Mouse (Mus musculus) lung, postnatal 0 days (tissue): ENCODE data around the gene Car15. TPM values are rescaled to one million over a fixed set of nuclear protein-coding genes. Genes with fewer than 3 reads are reported as not detected.

ENCODE experiments used
- ATAC-seq: fragments of 200-750 bp; cut with Nextera tagmentation; 2 replicates; pipeline ENCODE4 v1.8.0; 2017; ENCODE audit warnings: moderate library complexity
- DNase-seq: peaks from one replicate; pipeline ENCODE4 v3.0.0-alpha.2; 2016; ENCODE audit warnings: low spot score
- H3K27ac ChIP-seq: fragments of 300-500 bp; sonication (generic); 2 replicates; pipeline ENCODE4 v1.5.1; 2014; ENCODE audit warnings: antibody characterized with exemption, mild to moderate bottlenecking, low read length, mixed read lengths
- H3K27me3 ChIP-seq: fragments of 300-500 bp; sonication (generic); replicated peaks from 2 replicates; pipeline ENCODE4 v1.6.1; 2014; ENCODE audit warnings: low read length, mixed read lengths; ENCODE audit not compliant: insufficient read depth
- H3K36me3 ChIP-seq: fragments of 300-500 bp; sonication (generic); 2 replicates; pipeline ENCODE4 v1.6.1; 2014; ENCODE audit warnings: low read length, mixed read lengths; ENCODE audit not compliant: insufficient read depth
- H3K4me1 ChIP-seq: fragments of 300-500 bp; sonication (generic); 2 replicates; pipeline ENCODE4 v1.6.1; 2014; ENCODE audit warnings: antibody characterized with exemption, low read depth, low read length, mixed read lengths; ENCODE audit not compliant: insufficient read depth
- H3K4me2 ChIP-seq: fragments of 300-500 bp; sonication (generic); replicated peaks from 2 replicates; pipeline ENCODE4 v1.6.1; 2014; ENCODE audit warnings: low read depth, mild to moderate bottlenecking, low read length, moderate library complexity, mixed read lengths
- H3K4me3 ChIP-seq: fragments of 300-500 bp; sonication (generic); 2 replicates; pipeline ENCODE4 v1.5.1; 2014; ENCODE audit warnings: low read depth, low read length
- H3K9ac ChIP-seq: fragments of 300-500 bp; sonication (generic); replicated peaks from 2 replicates; pipeline ENCODE4 v1.6.1; 2014; ENCODE audit warnings: low read depth, mild to moderate bottlenecking
- H3K9me3 ChIP-seq: fragments of 300-500 bp; sonication (generic); 2 replicates; pipeline ENCODE4 v1.6.1; 2016; ENCODE audit warnings: low read length, mixed read lengths
- CTCF ChIP-seq: IDR thresholded peaks from 2 replicates; pipeline ENCODE4 v1.5.1; 2016; ENCODE audit warnings: antibody characterized with exemption, mild to moderate bottlenecking
- EP300 ChIP-seq: IDR thresholded peaks from 2 replicates; pipeline ENCODE4 v1.6.1; 2016; ENCODE audit warnings: antibody characterized with exemption, mild to moderate bottlenecking, control low read depth
- WGBS: fragments of 180-500 bp; shearing (Covaris S2); extraction: QIAGEN DNeasy Blood & Tissue Kit; methylation state at CpG from one replicate; pipeline ENCODE4 v1.1.7; 2014; 5-methylcytosine and 5-hydroxymethylcytosine counted together
- polyA plus RNA-seq: library from polyadenylated mRNA; unstranded; fragments of >200 nt; fragmentation: Nextera tagmentation; extraction: Ambion mirVana; gene quantifications from 2 replicates; pipeline ENCODE4 v1.2.1, GENCODE M21; 2015

The Car15 gene
- polyA plus RNA-seq, 1 experiment from 2014 or later: 1.8 TPM

- Histone ChIP-seq H3K4me2 (no peak overlapping the region), H3K4me3 (no peak overlapping the region), H3K27me3 (no peaks in the 10 kb centered on the region), H3K27ac (no peak overlapping the region), H3K9me3 (no peaks in the 10 kb centered on the region), H3K4me1 (0 out of 2 replicates have a peak, but pooled peaks cover 5% of the 10 kb centered on the region), H3K9ac (no peak overlapping the region), H3K36me3 (peaks cover 10% of the 10 kb centered on the region)
- ATAC-seq (no peak), DNase-seq (no peak)
- no peak for TF ChIP-seq EP300
- TF ChIP-seq CTCF: no peak
- WGBS: 62% methylated on average over 5 of the region's 5 CpGs
Measured at GRCm38 (mm10) chr16:17871248-17871647, 33.1 kb upstream of the Car15 start.

GRCm38 (mm10) chr16:17865770-17866169, 27.6 kb upstream of the Car15 start:
- DNase-seq (peak; percentile 35), ATAC-seq (peak; percentile 44; the same call in 1 of the 2 replicates)
- Histone ChIP-seq H3K4me3 (no peak overlapping the region), H3K27ac (no peak overlapping the region), H3K9me3 (no peaks in the 10 kb centered on the region), H3K4me1 (no peaks in the 10 kb centered on the region), H3K27me3 (no peaks in the 10 kb centered on the region), H3K9ac (no peak overlapping the region), H3K36me3 (no peaks in the 10 kb centered on the region), H3K4me2 (no peak overlapping the region)
- no peak for TF ChIP-seq CTCF
- WGBS: 62% methylated on average over 6 of the region's 6 CpGs

GRCm38 (mm10) chr16:17865293-17865692, 27.1 kb upstream of the Car15 start:
- no peak overlapping the region for H3K27ac ChIP-seq
- no peaks in the 10 kb centered on the region for H3K27me3 ChIP-seq
- DNase-seq (no peak), ATAC-seq (no peak)
- H3K36me3 ChIP-seq: no peaks in the 10 kb centered on the region
- H3K4me1 ChIP-seq: no peaks in the 10 kb centered on the region
- WGBS: 49% methylated on average over 2 of the region's 2 CpGs
- H3K4me3 ChIP-seq: no peak overlapping the region
- no peak overlapping the region for H3K4me2 ChIP-seq
- H3K9ac ChIP-seq: no peak overlapping the region
- H3K9me3 ChIP-seq: no peaks in the 10 kb centered on the region
- TF ChIP-seq EP300: no peak
- no peak for TF ChIP-seq CTCF

- Histone ChIP-seq H3K4me3 (no peak overlapping the region), H3K27me3 (no peaks in the 10 kb centered on the region), H3K27ac (no peak overlapping the region), H3K9ac (no peak overlapping the region), H3K4me1 (no peaks in the 10 kb centered on the region), H3K9me3 (no peaks in the 10 kb centered on the region), H3K36me3 (peaks cover 38% of the 10 kb centered on the region), H3K4me2 (no peak overlapping the region)
- ATAC-seq (no peak), DNase-seq (peak; percentile 30)
- TF ChIP-seq EP300 (no peak), CTCF (peak; percentile 76)
Measured at GRCm38 (mm10) chr16:17858592-17858991, 20.4 kb upstream of the Car15 start.

GRCm38 (mm10) chr16:17857157-17857556, 19.0 kb upstream of the Car15 start:
- 69% methylated on average over 7 of the region's 7 CpGs for WGBS
- Histone ChIP-seq H3K4me2 (no peak overlapping the region), H3K9ac (no peak overlapping the region), H3K4me1 (no peaks in the 10 kb centered on the region), H3K4me3 (no peak overlapping the region), H3K27ac (no peak overlapping the region), H3K36me3 (peaks cover 42% of the 10 kb centered on the region), H3K27me3 (no peaks in the 10 kb centered on the region), H3K9me3 (no peaks in the 10 kb centered on the region)
- DNase-seq (no peak), ATAC-seq (no peak)
- TF ChIP-seq EP300 (no peak), CTCF (no peak)

- no peak overlapping the region for H3K4me2 ChIP-seq
- H3K9ac ChIP-seq: no peak overlapping the region
- H3K27me3 ChIP-seq: no peaks in the 10 kb centered on the region
- no peak for TF ChIP-seq CTCF
- WGBS: 91% methylated on average over 2 of the region's 2 CpGs
- H3K36me3 ChIP-seq: peaks cover 56% of the 10 kb centered on the region
- H3K4me3 ChIP-seq: no peak overlapping the region
- ATAC-seq (no peak), DNase-seq (no peak)
- no peaks in the 10 kb centered on the region for H3K9me3 ChIP-seq
- H3K4me1 ChIP-seq: no peaks in the 10 kb centered on the region
- no peak overlapping the region for H3K27ac ChIP-seq
Measured at GRCm38 (mm10) chr16:17853263-17853662, 15.1 kb upstream of the Car15 start.

- H3K9ac ChIP-seq: no peak overlapping the region
- H3K4me3 ChIP-seq: no peak overlapping the region
- no peaks in the 10 kb centered on the region for H3K9me3 ChIP-seq
- no peak overlapping the region for H3K4me2 ChIP-seq
- peaks cover 52% of the 10 kb centered on the region for H3K36me3 ChIP-seq
- DNase-seq (no peak), ATAC-seq (no peak)
- no peaks in the 10 kb centered on the region for H3K4me1 ChIP-seq
- no peak overlapping the region for H3K27ac ChIP-seq
- 91% methylated on average over 1 of the region's 1 CpGs for WGBS
- H3K27me3 ChIP-seq: no peaks in the 10 kb centered on the region
- no peak for TF ChIP-seq CTCF
- no peak for TF ChIP-seq EP300
Measured at GRCm38 (mm10) chr16:17851860-17852259, 13.7 kb upstream of the Car15 start.
